Mouse (Mus musculus) hindlimb bud, embryonic 11.5 days (tissue): ENCODE results near the gene 1700029I15Rik.
"Not testable (repeated sequence)": the region's sequence is repeated elsewhere in the genome, so short reads cannot be mapped to it uniquely, and the experiment has no call there.

Experiments
- DNase-seq: peaks from one replicate; pipeline ENCODE4 v3.0.0-alpha.2; 2012; ENCODE audit warnings: low read depth, low spot score; ENCODE audit errors: extremely low spot score

Gene 1700029I15Rik

DNA sequence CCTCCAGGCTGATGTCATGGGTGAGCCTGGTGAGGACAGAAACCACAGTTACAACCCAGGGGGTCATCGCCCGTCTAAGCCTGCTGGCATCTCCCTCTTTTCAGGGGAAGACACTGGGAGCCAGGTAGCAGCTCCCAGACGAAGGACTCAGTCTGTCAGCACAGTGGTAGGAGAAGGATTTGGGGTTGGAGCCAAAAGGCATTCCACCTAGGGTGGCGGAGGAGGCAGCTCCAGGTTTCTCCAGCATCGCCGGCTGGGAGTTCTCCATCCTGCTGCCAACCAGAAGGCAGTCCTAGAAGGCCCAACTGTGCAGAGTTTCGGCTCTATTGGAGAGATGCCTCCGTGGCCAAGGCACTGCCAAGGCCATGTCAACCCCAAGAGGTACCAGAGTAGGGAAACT is 8.8 kb downstream of the 1700029I15Rik start:
- DNase-seq: no peak

DNA sequence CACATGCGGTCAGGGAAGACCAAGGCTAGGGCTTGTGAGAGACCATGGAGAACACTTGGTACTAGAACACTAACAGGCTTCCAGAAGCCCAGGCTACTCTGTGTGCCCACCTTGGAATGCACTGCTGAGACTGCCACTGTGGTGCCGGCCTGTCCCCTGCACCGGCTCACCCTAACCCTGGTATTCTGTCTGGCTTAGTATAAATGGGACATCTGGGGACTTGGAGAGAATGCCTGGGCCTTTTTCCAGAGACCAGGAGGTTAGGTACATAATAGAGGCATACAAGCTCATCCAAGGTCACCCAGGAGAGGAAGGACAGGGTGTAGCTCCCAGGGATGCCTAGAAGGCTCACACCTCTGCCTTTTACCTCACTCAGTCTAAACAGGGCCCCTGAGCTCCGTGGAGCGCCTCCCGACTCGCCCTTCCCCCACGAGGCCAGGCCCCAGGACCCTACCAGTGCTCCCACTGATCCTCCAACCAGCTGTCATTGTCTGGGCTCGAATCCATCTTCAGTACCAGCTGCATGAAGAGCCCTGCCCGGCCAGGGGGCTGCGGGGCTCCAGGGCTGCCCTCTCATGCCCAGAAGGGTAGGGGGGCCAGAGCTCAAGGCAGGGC is 9.5 kb downstream of the 1700029I15Rik start:
- no peak for DNase-seq

DNA sequence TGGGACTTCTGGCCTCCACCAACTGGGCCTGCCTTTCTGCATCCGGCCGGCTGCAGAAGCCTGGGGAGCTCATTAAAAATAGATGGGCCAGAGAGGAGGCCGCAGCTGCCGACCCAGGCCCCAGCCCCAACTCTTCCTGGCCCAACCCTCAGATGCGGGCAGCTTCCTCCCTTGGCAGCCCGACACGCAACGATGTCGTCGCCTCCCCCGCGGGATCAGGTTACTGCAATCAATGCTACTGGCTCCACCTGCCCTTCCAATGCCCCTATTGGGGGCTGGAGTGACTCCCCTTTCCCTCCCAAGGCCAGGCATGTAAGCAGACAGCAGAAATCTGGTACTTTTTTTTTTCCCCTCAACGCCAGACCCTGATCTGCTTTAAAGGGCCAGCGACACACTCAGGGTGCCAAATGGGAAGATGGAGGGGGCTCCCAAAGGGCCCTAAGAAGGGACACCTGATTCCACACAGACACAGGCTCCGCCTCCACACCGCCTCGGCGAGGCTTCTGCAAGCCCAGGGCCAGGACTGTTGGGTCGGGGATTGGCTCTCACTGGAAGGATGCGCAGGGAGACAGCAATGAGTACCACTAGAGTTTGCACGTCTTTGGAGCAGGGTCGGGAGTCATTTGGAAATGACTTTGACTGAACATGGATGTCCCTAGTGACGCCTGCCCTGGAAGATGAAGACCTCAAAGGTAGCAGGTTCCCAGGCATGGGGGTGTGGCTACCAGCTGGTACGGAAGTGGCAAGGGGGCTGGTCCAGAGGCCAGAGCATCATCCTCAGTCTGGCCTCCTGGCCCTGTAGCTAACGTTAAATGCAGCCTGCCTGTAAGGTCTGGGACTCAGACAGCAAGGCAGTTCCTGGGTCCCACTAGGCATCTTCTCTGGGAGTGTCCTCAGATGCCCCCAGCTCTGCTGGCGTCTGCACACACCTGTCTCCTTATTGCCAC is 10.3 kb downstream of the 1700029I15Rik start:
- no peak for DNase-seq

DNA sequence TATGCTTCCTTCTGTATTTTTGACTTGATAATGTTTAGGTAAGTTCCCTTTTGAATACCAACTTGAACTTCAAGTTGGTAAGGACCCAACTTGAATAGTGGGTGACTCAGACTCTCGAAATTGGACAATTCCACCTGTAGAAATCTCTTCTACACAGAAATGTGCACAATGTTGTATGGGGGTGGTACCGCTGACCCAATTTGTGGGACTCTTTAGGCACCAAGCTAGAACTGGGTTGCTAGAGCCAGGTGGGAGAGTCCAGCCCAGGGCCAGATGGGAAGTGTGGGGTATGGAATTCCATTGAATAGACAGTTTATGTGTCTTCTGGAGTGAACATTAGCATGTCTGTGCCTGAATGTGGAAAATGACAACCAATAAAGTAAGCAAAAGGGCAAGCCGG is 13.2 kb downstream of the 1700029I15Rik start:
- DNase-seq: no peak

DNA sequence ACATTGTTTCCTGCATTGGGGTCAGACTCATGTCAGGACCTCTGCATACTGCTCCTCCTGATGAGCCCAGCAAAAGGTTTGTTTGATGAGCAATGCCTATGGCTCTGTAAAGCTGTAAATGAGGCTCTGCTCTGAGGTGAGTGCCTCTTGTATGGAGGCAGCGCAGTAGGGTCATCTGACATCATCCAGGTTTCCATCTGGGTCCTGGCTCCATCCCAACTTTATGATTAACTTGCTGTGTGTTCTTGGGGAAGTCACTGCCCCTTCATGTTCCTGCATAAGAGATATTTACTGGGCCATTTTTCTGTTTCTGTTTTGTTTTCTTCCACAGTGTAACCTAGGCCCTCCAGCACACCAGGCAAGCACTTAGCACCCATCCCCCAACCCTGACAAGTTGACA is 15.1 kb downstream of the 1700029I15Rik start:
- DNase-seq: no peak

DNA sequence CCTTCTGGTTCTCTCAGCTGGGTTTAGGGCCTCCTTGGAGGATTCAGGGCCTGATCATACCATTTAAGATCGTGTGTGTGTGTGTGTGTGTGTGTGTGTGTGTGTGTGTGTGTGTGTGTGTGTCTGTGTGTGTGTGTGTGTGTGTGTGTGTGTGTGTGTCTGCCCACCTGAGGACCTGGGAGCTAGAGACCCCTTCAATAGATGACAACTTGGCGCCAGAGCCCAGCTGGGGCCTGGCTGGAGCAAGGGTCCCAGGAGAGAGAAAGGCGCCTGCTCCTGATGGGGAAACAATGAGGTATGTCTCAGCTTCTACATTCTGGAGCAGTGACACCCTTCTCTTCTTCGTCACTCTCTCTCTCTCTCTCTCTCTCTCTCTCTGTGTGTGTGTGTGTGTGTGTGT is 17.5 kb downstream of the 1700029I15Rik start:
- DNase-seq: not testable (repeated sequence)

DNA sequence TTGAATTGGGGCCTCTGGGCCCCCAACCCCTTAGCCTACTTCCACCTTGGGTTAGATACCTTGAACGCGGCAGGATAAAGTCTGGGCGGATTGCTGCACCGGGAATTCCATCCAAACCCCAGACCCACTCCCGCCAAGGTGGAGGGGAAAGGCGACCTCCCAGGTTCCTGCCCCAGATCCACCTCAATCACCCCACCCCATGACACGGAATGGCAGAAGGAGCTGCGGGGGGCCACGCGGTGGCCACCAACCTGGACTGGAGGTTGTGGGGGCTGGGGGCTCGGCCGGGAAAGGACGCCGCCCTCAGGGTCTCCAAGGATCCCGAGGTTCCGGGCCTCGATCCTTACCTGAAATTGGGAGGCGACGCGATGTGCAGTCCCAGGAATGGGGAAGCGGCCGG is 18.3 kb downstream of the 1700029I15Rik start:
- no peak for DNase-seq

DNA sequence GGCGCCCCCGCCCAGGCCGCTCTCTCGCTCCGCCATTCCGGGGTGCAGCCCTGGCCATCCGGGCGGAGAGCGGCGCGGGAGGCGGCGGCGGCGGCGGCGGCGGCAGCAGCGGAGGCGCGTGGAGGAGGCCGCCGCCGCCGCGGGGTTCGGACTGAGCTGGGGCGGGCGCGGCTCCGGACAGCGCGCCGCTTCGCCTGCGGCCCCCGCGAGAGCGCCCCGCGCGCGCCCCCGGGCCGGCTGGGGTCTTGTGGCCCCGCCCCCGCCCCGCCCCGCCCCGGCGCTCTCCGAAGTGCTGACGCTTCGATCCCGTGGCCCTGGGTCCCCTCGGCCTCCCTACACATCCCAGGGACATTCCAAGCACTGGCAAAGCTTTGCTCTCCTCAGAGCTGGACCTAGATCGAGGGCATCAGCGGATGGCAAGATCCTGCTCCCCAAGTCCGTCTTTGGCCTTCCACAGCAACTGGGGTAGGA is 18.8 kb downstream of the 1700029I15Rik start, which contains the start of gene Mapk8ip1:
TSS of gene Mapk8ip1 (minus strand) at position 173 of the 471 bp plus-strand sequence.
- DNase-seq: no peak

DNA sequence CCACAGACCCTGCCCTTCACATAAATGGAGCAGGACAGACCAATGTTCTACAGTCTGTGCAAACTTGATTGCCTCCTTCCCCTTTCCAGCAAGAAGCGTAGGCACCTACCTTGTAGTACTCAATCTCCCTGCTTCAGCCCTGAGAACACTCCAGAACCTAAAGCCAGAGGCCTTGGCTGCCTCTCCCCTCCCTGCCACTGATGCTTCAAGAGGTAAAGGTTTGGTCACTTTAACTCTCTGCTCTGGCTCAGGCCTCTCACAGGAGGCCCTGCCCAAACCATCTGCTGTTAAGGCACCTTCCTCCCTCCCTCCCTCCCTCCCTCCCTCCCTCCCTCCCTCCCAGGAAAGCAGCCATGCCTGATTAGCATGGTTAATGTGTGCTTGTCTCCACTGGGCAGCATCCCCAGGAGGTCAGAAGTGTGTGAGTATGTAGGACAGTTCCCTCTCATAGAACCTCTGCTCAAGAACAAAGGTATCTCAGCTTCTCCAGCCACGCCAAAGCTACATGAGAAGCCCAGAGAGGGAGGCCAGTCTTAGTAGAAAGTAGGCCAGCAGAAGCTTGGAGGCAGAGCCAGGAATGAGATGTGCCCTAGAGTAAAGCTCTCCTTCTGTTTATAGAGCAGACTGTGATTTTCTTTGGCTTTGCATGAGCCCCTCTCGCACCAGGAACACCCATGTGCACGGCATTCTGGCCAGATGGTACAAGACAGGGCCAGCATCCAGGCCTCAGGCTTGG is 20.4 kb downstream of the 1700029I15Rik start:
- DNase-seq: no peak

DNA sequence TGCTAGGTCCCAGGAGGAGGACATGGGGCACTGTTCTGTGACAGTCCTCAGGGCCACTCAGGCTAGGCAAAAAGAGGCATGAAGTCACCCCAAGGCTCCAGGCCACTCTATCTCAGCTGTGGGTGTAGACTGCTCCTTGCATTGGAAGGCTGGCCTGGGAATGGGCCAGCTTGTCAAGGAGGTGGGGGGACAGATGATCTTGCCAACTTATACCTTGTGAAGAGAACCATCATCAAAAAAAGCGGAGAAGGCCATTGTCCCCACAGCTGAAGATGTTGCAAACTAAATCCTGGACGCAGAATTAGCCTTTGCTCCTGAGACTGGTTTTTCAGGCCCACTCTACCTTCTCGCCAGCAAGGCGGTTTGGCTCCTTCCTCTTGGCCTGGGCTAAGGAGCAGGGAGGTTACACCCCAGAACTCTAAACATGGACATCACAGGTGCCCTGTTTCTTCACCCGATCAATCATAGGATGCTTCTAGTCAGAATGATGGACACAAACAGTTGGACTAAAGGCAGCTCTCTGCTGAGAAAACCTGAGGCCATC is 21.5 kb downstream of the 1700029I15Rik start:
- DNase-seq: no peak

DNA sequence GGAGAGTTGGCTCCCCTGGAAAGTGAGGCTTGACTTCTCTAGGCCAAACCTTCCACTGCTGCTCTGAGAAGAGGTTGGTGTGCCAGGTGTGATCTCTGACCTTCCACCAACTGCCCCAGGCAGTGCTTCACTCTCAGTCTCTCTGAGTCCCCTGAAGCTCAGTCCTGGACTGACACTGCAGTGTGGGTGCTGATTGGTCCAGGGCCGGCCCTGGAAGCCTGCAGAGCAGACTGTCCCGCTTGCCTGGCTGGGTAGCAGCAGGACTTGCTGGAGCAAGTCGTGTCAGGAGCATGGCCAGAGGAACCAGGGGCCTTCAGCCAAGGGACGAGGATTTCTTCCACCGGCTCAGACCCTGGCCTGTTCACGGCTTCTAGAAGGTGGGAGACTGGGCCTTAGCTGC is 22.4 kb downstream of the 1700029I15Rik start:
- DNase-seq: no peak

DNA sequence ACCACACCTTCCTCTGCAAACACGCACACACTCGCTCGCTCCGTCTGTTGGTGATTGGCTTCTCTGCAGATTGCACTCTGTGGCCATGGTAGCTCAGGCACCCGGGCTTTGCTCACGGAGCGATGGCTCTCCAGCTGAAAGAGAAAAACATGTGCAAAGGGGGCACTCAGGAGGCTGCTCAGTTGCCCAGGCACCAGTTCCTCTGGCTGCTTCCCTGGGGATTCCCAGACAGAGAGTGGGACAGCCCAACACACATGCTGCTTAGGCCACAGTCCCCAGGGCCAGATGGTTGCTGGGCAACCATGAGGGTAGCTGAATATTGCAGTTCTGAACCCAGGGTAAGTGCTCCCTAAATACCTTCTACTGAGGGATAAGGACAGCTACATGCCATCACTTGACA is 23.3 kb downstream of the 1700029I15Rik start:
- DNase-seq: no peak

DNA sequence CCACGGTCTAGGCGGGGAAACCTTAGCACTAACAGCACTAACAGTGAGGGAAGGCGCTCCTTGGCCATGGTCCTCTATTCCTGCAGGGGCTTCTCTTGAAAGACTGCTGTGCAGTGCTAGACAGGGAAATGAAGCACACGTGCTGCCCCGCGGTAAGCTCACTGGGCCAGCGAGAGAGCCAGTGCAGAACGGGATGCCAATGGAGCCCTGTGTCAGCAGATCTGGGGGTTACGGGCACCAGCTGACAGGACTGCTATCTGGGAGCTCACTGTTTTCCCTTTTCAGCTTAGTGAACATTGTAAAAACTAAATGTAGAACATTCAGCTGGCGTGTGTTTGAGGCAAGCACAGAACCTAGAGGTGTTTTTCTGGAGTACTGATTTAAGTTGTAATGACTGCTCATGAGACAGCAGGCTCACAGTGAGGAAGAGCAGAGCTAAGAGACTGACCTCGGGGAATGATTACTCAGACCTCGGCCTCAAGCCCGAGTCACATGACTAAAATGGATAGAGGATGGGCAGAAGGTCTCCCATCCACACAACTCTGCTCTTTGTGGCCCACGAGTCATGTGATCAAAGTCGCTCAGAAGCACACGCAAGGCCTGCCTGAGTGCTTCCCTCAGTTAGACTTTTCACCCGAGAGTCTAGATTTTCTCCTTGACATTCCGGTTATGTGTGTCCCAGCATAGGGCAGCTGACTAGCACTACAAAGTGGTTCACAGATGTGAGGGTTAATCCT is 26.1 kb downstream of the 1700029I15Rik start:
- DNase-seq: no peak

DNA sequence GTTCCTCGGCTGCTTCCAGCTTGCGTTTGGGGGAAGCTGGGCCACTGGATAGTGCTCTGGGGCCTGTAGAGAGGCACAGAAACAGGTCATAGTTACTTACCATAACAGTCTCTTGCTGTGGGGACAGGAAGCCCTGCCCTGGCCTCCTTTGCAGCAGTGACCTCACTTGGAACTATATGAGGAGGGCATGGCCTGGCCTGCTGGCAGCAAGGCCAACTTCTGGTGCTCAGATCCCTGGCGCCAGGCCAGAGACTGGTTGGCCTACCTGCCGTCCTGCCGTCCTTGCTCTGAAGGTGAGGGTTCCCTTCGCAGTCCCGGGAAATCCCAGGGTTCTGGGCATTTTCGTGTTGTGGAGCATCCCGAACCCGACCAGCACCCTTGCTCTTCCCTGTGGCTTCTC is 29.4 kb downstream of the 1700029I15Rik start:
- DNase-seq: no peak

DNA sequence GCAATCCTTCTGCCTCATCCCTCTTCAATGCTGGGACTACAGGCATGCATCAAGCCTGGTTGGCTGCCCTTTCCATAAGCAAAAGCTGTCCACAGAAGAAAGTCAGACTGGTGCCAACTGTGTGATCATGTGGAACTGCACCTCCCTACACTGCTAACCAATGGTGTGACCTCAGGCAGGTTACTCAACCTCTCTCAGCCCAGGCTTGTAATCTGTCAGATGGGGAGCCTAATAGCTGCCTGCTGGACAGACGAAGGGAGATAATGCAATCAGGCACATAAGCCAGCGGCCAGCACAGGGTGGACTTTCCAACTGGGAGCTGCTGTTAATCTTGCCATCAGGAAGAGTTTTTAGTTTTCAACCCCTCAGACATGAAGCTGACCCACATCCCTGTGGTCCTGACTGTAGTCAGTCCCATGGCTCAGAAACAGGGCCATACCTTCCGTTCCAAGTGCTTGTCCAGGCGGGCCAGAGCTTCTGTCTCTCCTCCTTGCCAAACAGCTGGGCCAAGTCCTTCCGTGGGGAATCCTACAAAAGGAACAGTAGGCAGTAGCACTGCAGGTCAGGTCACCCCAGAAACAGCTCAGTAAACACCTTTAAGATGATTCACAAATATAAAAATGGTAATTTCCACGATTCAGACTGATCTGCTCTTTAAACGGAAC is 39.5 kb downstream of the 1700029I15Rik start:
- DNase-seq: no peak

DNA sequence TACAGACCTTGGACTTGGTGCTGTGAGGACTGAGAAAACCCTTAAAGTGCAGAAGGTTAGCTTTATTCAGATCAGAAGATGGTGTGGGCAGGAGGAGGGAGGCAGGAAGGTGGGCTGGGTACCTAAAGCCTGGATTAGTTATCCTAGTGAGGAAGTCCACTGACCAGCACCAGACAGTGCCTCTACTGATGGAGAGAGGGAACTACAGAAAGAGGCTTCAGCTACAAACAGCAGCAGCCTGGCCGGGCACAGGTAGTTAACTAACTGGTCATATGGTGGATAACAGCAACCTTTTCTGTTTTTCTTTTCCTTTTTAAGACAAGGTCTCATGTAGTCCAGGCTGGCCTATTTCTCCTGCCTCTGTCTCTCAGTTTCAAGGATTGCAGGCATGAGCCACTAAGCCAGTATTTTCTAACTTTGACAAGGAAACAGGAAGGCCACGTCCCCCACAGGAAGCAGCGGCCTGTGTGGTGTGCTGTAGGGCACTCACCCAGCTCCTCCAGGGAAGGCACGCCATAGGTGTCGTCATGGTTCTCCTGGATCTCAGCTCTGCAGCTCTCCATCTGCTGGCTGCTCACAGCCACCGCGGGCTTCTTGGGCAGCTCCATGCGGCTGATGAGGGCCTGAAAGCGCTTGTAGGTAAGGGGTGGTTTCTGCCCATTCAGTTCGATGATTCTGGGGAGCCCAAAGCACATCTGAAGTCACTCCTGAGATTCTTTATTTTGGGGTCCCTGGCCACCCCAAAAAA is 40.2 kb downstream of the 1700029I15Rik start:
- no peak for DNase-seq

DNA sequence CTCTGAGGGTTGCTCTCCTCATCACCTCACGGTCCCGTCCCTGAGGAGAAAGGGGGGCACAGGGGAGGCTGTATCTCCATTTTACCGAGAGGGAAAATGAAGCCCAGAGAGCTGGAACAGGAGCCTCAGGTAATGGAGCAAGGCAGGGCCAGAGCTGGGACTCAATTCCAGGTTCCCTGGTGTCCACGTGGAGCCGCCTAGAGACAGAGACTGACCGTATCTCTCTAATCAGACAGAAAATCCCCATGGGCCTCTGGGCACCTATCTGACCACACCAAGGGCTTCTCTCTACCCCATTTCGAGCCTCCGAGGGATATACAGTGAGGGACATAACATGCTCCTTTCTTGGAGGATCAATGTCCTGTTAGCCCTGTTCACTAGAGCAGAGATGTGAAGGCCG is 40.8 kb downstream of the 1700029I15Rik start:
- DNase-seq: no peak

DNA sequence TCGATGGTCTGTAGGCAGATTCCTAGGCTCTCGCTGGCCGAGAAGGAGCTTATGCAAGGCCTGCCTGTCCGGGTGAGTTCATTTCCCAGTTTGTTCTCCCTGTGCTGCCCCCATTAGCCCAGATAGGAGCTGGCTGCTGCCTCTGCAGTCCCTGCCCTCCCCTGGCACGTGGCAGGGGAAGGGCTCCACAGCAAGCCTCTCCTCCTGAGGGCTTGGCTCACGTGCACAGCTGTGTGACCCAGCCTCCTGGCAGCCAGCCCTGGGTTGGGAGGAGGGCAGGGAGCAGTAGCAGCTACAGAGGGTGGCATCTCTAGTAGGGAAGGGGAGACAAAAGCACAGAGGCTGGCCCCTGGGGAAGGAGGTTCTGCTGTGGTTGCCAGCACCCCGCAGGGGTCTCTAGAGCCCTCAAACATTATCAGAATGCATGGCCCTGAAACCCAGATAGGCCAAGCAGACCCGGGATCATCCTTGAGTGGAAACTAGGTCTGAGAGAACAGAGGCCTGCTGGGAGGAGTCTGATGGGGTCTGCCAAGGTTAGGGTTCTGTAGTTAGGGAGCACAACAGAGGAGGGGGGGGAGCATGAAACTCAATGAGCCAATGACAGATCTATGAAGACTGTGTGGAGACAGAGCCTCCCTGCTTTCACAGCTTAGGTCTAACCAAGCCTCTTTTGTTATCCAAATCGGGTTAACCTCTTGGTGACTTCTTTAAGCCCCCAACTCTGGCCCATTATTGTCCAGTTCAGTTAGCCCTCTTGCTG is 41.5 kb downstream of the 1700029I15Rik start:
- no peak for DNase-seq
